Mouse (Mus musculus): ENCODE results near the gene Gid4. TPM values are rescaled to one million over a fixed set of nuclear protein-coding genes. Genes with fewer than 3 reads are reported as not detected.
A peak's percentile ranks its signal among the peaks of the same experiment; 100 is the strongest.

The Gid4 gene
- polyA plus RNA-seq (2014; fragmentation: Nextera tagmentation; extraction: Ambion mirVana) = 26.3 and 26.5 TPM in 2 replicates

DNA sequence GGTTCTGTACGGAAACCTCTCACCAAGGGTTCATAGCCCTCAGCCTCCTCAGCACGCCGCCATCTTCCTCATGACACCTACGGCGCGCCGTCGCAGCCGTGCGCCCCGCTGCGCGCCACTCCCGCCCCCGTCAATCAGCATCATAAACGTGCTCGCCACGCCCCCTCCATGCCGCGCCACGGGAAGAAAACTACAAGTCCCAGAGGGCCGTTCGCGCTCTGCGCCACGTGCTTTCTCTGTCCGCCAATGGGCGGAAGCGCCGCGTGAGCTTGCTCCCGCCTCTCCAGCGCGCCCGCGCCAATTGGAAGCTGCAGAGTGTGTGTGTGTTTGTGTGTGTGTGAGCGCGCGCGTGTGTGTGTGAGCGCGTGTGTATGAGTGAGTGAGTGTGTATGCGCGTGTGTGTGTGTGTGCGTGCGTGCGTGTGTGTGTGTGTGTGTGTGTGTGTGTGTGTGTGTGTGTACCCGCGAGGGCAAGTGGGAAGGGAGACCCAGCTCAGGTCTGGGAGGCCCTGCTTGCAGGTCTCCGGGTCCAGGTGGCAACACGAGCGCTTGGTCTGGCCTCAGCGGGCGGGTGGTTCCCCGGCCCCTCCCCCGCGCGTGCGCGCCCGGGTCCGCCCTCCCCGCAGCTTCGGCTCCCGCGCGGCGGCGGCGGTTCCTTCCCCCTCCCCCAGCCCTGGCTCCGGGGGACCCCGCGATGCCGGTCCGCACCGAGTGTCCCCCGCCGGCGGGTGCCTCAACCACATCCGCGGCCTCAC, at the start of gene Gid4:
Gid4 (plus strand) TSS at position 183 of the 754 bp plus-strand sequence.
- Histone ChIP-seq H3K27me3 (replicated peaks; ENCODE audit: control insufficient read depth, insufficient read depth, low read length) (no peaks in the 10 kb centered on the region), H3K9me3 (ENCODE audit: control insufficient read depth, low read length) (no peaks in the 10 kb centered on the region), H3K4me2 (ENCODE audit: low read depth, low read length) (peak within 1 kb of the TSS; percentile 93), H3K36me3 (ENCODE audit: control insufficient read depth, insufficient read depth, low read length) (0 out of 2 replicates have a peak, but pooled peaks cover 4% of the 10 kb centered on the region), H3K9ac (ENCODE audit: low read depth, low read length) (peak within 1 kb of the TSS; percentile 94), H3K4me3 (ENCODE audit: low read depth, low read length) (peak within 1 kb of the TSS; percentile 90), H3K4me1 (ENCODE audit: control insufficient read depth, insufficient read depth, low read length) (peaks cover 20% of the 10 kb centered on the region), H3K27ac (replicated peaks; ENCODE audit: low read depth, low read length) (peak within 1 kb of the TSS; percentile 86)
- WGBS = under 1% methylated on average over 23 of the region's 81 CpGs
- DNase-seq (ENCODE audit: low spot score) (peak; percentile 99), ATAC-seq (ENCODE audit: low read depth) (peak; percentile 97)

DNA sequence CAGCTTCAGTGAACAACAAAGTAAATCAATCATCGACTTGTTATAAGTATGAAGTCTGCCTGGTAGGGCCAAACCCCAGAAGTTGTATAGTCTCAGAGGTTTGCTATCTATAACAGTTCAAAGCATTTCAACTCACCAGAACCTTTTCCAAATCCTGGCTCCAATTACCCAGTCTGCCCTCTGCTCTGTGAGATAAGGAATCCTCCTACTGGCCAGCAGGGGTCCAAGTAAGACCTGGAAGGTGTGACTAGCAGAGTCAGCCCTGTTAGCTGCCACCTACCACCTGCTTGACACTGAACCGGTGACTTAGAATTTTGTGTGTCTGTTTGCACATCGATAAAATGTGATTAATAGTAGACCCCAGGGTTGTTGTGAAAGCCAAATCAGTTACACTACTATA, 49.7 kb upstream of the Gid4 start:
- 82% methylated on average over 3 of the region's 3 CpGs for WGBS
- Histone ChIP-seq H3K36me3 (ENCODE audit: control insufficient read depth, insufficient read depth, low read length) (no peaks in the 10 kb centered on the region), H3K4me3 (ENCODE audit: low read depth, low read length) (no peak overlapping the region), H3K9ac (ENCODE audit: low read depth, low read length) (no peak overlapping the region), H3K4me2 (ENCODE audit: low read depth, low read length) (no peak overlapping the region), H3K4me1 (ENCODE audit: control insufficient read depth, insufficient read depth, low read length) (peaks cover 14% of the 10 kb centered on the region), H3K27me3 (replicated peaks; ENCODE audit: control insufficient read depth, insufficient read depth, low read length) (no peaks in the 10 kb centered on the region), H3K27ac (replicated peaks; ENCODE audit: low read depth, low read length) (no peak overlapping the region; the same call in 1 of the 2 replicates), H3K9me3 (ENCODE audit: control insufficient read depth, low read length) (no peaks in the 10 kb centered on the region)
- DNase-seq (ENCODE audit: low spot score) = no peak
- ATAC-seq (ENCODE audit: low read depth) = no peak

DNA sequence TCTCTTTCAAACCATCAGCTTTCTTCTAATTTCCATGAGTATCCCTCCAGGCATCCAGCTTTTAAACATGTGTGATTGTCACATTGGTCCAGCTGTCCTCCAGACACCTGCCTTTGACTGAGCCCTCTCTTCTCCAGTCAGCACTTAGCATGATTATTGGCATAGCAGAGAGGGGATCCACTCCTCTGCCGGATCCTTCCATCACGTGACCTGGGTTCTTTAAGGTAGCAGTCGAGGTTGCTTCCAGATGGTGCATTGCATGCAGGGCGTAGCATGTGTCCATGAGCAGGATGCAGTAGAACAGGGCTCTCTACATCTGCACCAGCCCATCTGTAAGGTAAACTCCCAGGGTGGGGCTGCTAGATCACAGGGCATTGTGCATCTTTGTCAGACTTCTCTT, 48.0 kb upstream of the Gid4 start:
- Histone ChIP-seq H3K4me2 (ENCODE audit: low read depth, low read length) (no peak overlapping the region), H3K36me3 (ENCODE audit: control insufficient read depth, insufficient read depth, low read length) (no peaks in the 10 kb centered on the region), H3K27me3 (replicated peaks; ENCODE audit: control insufficient read depth, insufficient read depth, low read length) (no peaks in the 10 kb centered on the region), H3K9me3 (ENCODE audit: control insufficient read depth, low read length) (no peaks in the 10 kb centered on the region), H3K4me3 (ENCODE audit: low read depth, low read length) (no peak overlapping the region), H3K4me1 (ENCODE audit: control insufficient read depth, insufficient read depth, low read length) (peaks cover 14% of the 10 kb centered on the region), H3K27ac (replicated peaks; ENCODE audit: low read depth, low read length) (no peak overlapping the region), H3K9ac (ENCODE audit: low read depth, low read length) (no peak overlapping the region)
- no peak for DNase-seq (ENCODE audit: low spot score)
- no peak for ATAC-seq (ENCODE audit: low read depth)
- WGBS = 50% methylated on average over 4 of the region's 4 CpGs

DNA sequence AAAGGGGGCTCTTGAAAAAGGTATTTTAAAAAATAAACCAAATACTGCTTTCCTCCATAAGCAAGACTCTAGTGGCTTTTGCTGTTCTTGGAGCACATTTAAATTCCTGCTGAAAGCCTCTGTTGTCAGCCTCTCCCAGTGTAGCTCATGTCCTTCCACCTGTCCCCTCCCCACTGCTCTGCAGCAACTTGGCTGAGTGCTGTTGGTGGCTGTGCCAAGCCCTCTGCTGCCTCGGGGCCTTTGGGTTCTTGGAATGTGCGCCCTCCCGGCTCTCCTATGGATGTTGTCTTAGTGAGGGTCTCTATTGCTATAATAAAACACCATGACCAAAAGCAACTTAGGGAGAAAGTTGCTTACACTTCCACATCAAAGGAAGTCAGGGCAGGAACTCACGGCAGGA, 47.5 kb upstream of the Gid4 start:
- 48% methylated on average over 4 of the region's 4 CpGs for WGBS
- H3K9ac ChIP-seq (ENCODE audit: low read depth, low read length) = no peak overlapping the region

DNA sequence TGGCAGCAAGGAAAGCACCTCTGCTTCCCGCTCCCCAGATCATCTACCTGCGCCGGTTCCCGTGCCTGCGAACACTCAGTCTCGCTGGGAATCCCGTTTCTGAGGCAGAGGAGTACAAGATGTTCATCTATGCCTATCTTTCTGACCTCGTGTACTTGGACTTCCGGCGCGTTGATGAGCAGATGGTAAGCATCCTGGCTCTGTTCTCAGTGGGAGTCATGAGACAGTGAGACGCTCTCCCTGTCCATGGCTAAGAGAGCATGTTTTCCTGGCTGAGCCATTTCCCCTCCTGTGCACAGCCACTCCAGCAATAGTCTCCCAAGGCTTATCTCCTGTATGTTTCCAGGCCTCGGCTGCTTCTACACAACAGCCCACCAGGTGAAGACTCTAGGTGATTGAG, 46.5 kb upstream of the Gid4 start:
- Histone ChIP-seq H3K4me3 (ENCODE audit: low read depth, low read length) (no peak overlapping the region), H3K27me3 (replicated peaks; ENCODE audit: control insufficient read depth, insufficient read depth, low read length) (no peaks in the 10 kb centered on the region), H3K4me1 (ENCODE audit: control insufficient read depth, insufficient read depth, low read length) (peaks cover 14% of the 10 kb centered on the region), H3K9me3 (ENCODE audit: control insufficient read depth, low read length) (no peaks in the 10 kb centered on the region), H3K4me2 (ENCODE audit: low read depth, low read length) (no peak overlapping the region), H3K36me3 (ENCODE audit: control insufficient read depth, insufficient read depth, low read length) (no peaks in the 10 kb centered on the region), H3K27ac (replicated peaks; ENCODE audit: low read depth, low read length) (no peak overlapping the region), H3K9ac (ENCODE audit: low read depth, low read length) (no peak overlapping the region)
- ATAC-seq (ENCODE audit: low read depth) = no peak
- 82% methylated on average over 13 of the region's 13 CpGs for WGBS
- no peak for DNase-seq (ENCODE audit: low spot score)

More for the DNA sequence above, 47.5 kb upstream of the Gid4 start:
- Histone ChIP-seq H3K4me3 (ENCODE audit: low read depth, low read length) (no peak overlapping the region), H3K4me2 (ENCODE audit: low read depth, low read length) (no peak overlapping the region), H3K27me3 (replicated peaks; ENCODE audit: control insufficient read depth, insufficient read depth, low read length) (no peaks in the 10 kb centered on the region), H3K27ac (replicated peaks; ENCODE audit: low read depth, low read length) (no peak overlapping the region), H3K36me3 (ENCODE audit: control insufficient read depth, insufficient read depth, low read length) (no peaks in the 10 kb centered on the region), H3K9me3 (ENCODE audit: control insufficient read depth, low read length) (no peaks in the 10 kb centered on the region), H3K4me1 (ENCODE audit: control insufficient read depth, insufficient read depth, low read length) (peaks cover 14% of the 10 kb centered on the region)
- ATAC-seq (ENCODE audit: low read depth) = no peak
- DNase-seq (ENCODE audit: low spot score) = no peak

DNA sequence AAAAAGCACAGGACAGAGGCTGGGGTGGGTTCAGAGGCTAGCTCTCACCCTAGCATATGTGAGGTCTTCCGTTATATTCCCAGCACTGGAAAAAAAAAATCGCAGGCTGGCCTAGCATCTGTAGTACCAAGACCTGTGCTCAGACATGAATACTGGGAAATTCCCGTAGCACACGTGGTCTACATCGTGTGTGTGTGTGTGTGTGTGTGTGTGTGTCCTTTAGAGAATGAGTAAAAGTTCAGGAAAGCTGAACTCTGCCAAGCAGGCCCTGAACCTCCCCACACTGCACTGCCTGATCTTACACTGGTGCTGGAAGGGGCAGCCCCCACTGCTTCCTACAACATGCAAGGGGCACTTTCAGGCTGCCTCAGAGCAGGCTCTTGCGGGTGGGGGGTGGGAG, 42.5 kb upstream of the Gid4 start:
- WGBS = 68% methylated on average over 6 of the region's 6 CpGs
- Histone ChIP-seq H3K27ac (replicated peaks; ENCODE audit: low read depth, low read length) (no peak overlapping the region), H3K9ac (ENCODE audit: low read depth, low read length) (no peak overlapping the region), H3K4me1 (ENCODE audit: control insufficient read depth, insufficient read depth, low read length) (no peaks in the 10 kb centered on the region), H3K27me3 (replicated peaks; ENCODE audit: control insufficient read depth, insufficient read depth, low read length) (no peaks in the 10 kb centered on the region), H3K9me3 (ENCODE audit: control insufficient read depth, low read length) (no peaks in the 10 kb centered on the region), H3K4me2 (ENCODE audit: low read depth, low read length) (no peak overlapping the region), H3K36me3 (ENCODE audit: control insufficient read depth, insufficient read depth, low read length) (no peaks in the 10 kb centered on the region), H3K4me3 (ENCODE audit: low read depth, low read length) (no peak overlapping the region)
- no peak for DNase-seq (ENCODE audit: low spot score)
- ATAC-seq (ENCODE audit: low read depth) = no peak

DNA sequence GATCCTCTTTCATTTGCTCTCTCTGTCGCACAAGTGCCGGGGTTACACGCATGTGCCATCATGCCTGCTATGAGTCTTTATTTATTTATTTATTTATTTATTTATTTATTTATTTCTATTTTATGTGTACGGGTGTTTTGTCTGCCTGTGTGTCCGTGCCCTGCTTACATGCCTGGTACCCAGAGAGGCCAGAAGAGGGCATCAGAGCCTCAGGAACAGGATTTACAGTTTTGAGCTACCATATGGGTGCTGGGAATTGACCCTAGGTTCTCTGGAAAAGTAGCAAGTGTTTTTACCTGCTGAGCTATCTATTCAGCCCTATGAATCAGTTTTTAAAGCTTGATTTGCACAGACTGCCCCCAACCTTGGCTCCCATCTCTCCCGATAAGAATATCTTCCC, 33.4 kb upstream of the Gid4 start:
- no peak overlapping the region for H3K27ac ChIP-seq (replicated peaks; ENCODE audit: low read depth, low read length)
- H3K4me1 ChIP-seq (ENCODE audit: control insufficient read depth, insufficient read depth, low read length) = peaks cover 11% of the 10 kb centered on the region; the same call in 1 of the 2 replicates
- H3K36me3 ChIP-seq (ENCODE audit: control insufficient read depth, insufficient read depth, low read length) = no peaks in the 10 kb centered on the region
- WGBS = 91% methylated on average over 6 of the region's 6 CpGs
- ATAC-seq (ENCODE audit: low read depth) = no peak
- no peak for DNase-seq (ENCODE audit: low spot score)
- no peak overlapping the region for H3K4me2 ChIP-seq (ENCODE audit: low read depth, low read length)
- H3K27me3 ChIP-seq (replicated peaks; ENCODE audit: control insufficient read depth, insufficient read depth, low read length) = no peaks in the 10 kb centered on the region
- no peaks in the 10 kb centered on the region for H3K9me3 ChIP-seq (ENCODE audit: control insufficient read depth, low read length)
- H3K4me3 ChIP-seq (ENCODE audit: low read depth, low read length) = no peak overlapping the region
- H3K9ac ChIP-seq (ENCODE audit: low read depth, low read length) = no peak overlapping the region

DNA sequence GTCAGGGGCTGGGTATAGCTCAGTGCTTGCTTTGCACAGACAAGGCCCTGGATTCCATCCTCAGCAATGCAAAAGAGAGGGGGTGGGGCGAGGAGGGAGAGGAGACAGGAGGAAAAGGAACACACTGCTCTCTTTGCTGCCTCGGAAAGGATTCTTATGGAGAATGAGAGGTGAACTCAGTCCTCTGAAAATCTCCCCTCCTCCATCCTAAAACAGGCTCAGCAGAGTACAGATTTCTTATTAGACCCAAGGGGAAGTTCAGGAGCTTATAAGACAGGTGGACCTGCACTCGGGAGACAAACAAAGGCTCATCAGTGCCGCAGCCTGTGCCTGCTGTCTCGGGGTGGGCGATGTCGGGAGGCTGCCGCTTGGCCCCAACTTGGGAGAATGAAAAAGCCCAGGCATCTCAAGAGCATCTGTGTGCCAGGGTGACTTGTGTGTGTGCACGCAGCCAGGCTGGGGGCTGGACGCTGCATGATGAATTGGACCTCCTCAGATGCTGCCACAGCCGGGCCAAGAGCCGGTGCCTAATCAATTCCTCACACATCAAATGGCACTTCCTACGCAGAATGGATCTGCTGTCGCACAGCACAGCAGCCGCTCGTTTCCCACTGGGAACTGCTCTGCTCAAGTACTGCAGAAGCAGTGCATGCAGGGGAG, 32.1 kb upstream of the Gid4 start:
- H3K36me3 ChIP-seq (ENCODE audit: control insufficient read depth, insufficient read depth, low read length) = no peaks in the 10 kb centered on the region
- H3K9ac ChIP-seq (ENCODE audit: low read depth, low read length) = peak overlapping the region; percentile 53
- H3K4me2 ChIP-seq (ENCODE audit: low read depth, low read length) = peak overlapping the region; percentile 40
- DNase-seq (ENCODE audit: low spot score) = peak; percentile 29
- WGBS = 7% methylated on average over 14 of the region's 16 CpGs
- H3K9me3 ChIP-seq (ENCODE audit: control insufficient read depth, low read length) = no peaks in the 10 kb centered on the region
- no peak overlapping the region for H3K27ac ChIP-seq (replicated peaks; ENCODE audit: low read depth, low read length)
- peak; percentile 60 for ATAC-seq (ENCODE audit: low read depth)
- H3K4me1 ChIP-seq (ENCODE audit: control insufficient read depth, insufficient read depth, low read length) = peaks cover 11% of the 10 kb centered on the region; the same call in 1 of the 2 replicates
- no peak overlapping the region for H3K4me3 ChIP-seq (ENCODE audit: low read depth, low read length)
- no peaks in the 10 kb centered on the region for H3K27me3 ChIP-seq (replicated peaks; ENCODE audit: control insufficient read depth, insufficient read depth, low read length)

Data from embryonic facial prominence, embryonic 14.5 days (tissue).